Comparison of ENCODE assay signal across 20 mouse cellular contexts in genomic region chr12:12875976-12876745, GRCm38 (mm10).
A peak's percentile ranks its signal among the peaks of the same experiment; 100 is the strongest.
DNase-seq lines count a peak whose midpoint lies in the region; ATAC-seq lines count a peak whose summit lies in the region.
"Had no signal": no experiment of that assay in that cellular context is flagged by ENCODE, and none has a peak within 500 bp of the region (broad histone marks: within the 10 kb centered on the region; RNA-seq: fewer than 3 reads in every experiment).

No protein-coding gene starts in this region.

- ATAC-seq in forebrain, embryonic 15.5 days (replicated peaks), result peak; percentile 32; the same call in 1 of the 2 replicates
- peak; percentile 49; the same call in 1 of the 2 replicates for ATAC-seq in hindbrain, embryonic 16.5 days
- ATAC-seq: intestine, embryonic 16.5 days; lung, postnatal 0 days had no signal

- H3K9ac ChIP-seq in forebrain, embryonic 15.5 days (replicated peaks), result no peak overlapping the region
- H3K9ac ChIP-seq in hindbrain, embryonic 16.5 days (ENCODE audit: low read depth, low read length), result no peak overlapping the region
- H3K9ac ChIP-seq: embryonic facial prominence, embryonic 12.5 days; heart, embryonic 13.5 days; limb, embryonic 12.5 days; liver, embryonic 14.5 days; stomach, embryonic 15.5 days had no signal

- WGBS in forebrain, embryonic 15.5 days, result 38% methylated on average over 12 of the region's 12 CpGs
- WGBS in hindbrain, embryonic 16.5 days, result 51% methylated on average over 12 of the region's 12 CpGs

- H3K4me1 ChIP-seq in forebrain, embryonic 15.5 days, result peaks cover 36% of the 10 kb centered on the region
- peaks cover 4% of the 10 kb centered on the region; the same call in 1 of the 2 replicates for H3K4me1 ChIP-seq in hindbrain, embryonic 16.5 days (ENCODE audit: control insufficient read depth, insufficient read depth, low read depth, low read length)
- H3K4me1 ChIP-seq: embryonic facial prominence, embryonic 12.5 days; stomach, embryonic 15.5 days had no signal

- H3K9me3 ChIP-seq in forebrain, embryonic 15.5 days, result no peaks in the 10 kb centered on the region
- H3K9me3 ChIP-seq in hindbrain, embryonic 16.5 days (ENCODE audit: control insufficient read depth, low read length), result no peaks in the 10 kb centered on the region
- H3K9me3 ChIP-seq: embryonic facial prominence, embryonic 12.5 days; heart, embryonic 13.5 days; limb, embryonic 12.5 days; stomach, embryonic 15.5 days had no signal

- peak; percentile 36 to 46 for DNase-seq in right cerebral cortex, postnatal 10 days (ENCODE audit: low spot score in 2 of 2)
- no peak for DNase-seq in right cerebral cortex, postnatal 36 days (ENCODE audit: low spot score in 2 of 2)
- no peak for DNase-seq in layer of hippocampus, postnatal 25 days (ENCODE audit: extremely low spot score in 1 of 2, low spot score in 1 of 2)
- DNase-seq in T-cell, adult 2 months (ENCODE audit: low spot score), result no peak
- no peak for DNase-seq in thymus, postnatal 0 days (ENCODE audit: low spot score)
- DNase-seq: cerebellum, adult 11-12 months; cerebellum, postnatal 36 days; gastrocnemius, adult 2 months; heart, postnatal 4 days; thymus, adult 2 months had no signal

- H3K27me3 ChIP-seq in forebrain, embryonic 15.5 days, result no peaks in the 10 kb centered on the region
- H3K27me3 ChIP-seq in hindbrain, embryonic 16.5 days (replicated peaks; ENCODE audit: control insufficient read depth, insufficient read depth, low read length), result no peaks in the 10 kb centered on the region
- H3K27me3 ChIP-seq: embryonic facial prominence, embryonic 12.5 days; heart, embryonic 13.5 days; limb, embryonic 12.5 days; stomach, embryonic 15.5 days had no signal

- no peak overlapping the region for H3K4me2 ChIP-seq in forebrain, embryonic 15.5 days (replicated peaks)
- no peak overlapping the region for H3K4me2 ChIP-seq in hindbrain, embryonic 16.5 days (ENCODE audit: low read length)
- H3K4me2 ChIP-seq: embryonic facial prominence, embryonic 12.5 days; heart, embryonic 13.5 days; limb, embryonic 12.5 days; stomach, embryonic 15.5 days had no signal

- H3K4me3 ChIP-seq in forebrain, embryonic 15.5 days, result no peak overlapping the region
- H3K4me3 ChIP-seq in hindbrain, embryonic 16.5 days (ENCODE audit: low read length), result no peak overlapping the region
- H3K4me3 ChIP-seq: embryonic facial prominence, embryonic 12.5 days; gastrocnemius, adult 2 months; heart, embryonic 13.5 days; limb, embryonic 12.5 days; stomach, embryonic 15.5 days had no signal

- H3K36me3 ChIP-seq in forebrain, embryonic 15.5 days, result no peaks in the 10 kb centered on the region
- H3K36me3 ChIP-seq in hindbrain, embryonic 16.5 days (ENCODE audit: control insufficient read depth, insufficient read depth, low read length), result no peaks in the 10 kb centered on the region
- H3K36me3 ChIP-seq: embryonic facial prominence, embryonic 12.5 days; heart, embryonic 13.5 days; limb, embryonic 12.5 days; stomach, embryonic 15.5 days had no signal

- H3K27ac ChIP-seq in forebrain, embryonic 15.5 days (replicated peaks), result peak overlapping the region; percentile 80
- H3K27ac ChIP-seq in hindbrain, embryonic 16.5 days (ENCODE audit: low read depth, low read length), result no peak overlapping the region; the same call in 1 of the 2 replicates
- H3K27ac ChIP-seq: embryonic facial prominence, embryonic 12.5 days; gastrocnemius, adult 2 months; heart, embryonic 13.5 days; kidney, postnatal 0 days; limb, embryonic 12.5 days; liver, embryonic 14.5 days; stomach, embryonic 15.5 days had no signal

Comparison
In these comparisons a context has a peak if more than half of its experiments do, and no peak if none do; other contexts are left out.
1. DNase-seq: peak in right cerebral cortex, postnatal 10 days (2 of 2); none in right cerebral cortex, postnatal 36 days (0 of 2), layer of hippocampus, postnatal 25 days (0 of 2), T-cell, adult 2 months (single experiment) and thymus, postnatal 0 days (single experiment).